Mouse (Mus musculus) kidney, adult 2 months (tissue): ENCODE data around the gene Pgk1.

Source experiments
- CTCF ChIP-seq: fragments of 200-500 bp; conservative IDR thresholded peaks from 2 replicates; pipeline ENCODE4 v1.5.1; 2011; ENCODE audit warnings: low read depth, mild to moderate bottlenecking, control low read depth, low read length, moderate library complexity, mixed read lengths; ENCODE audit not compliant: insufficient read depth, insufficient read length
- POLR2A ChIP-seq: fragments of 200-500 bp; IDR thresholded peaks from one replicate; pipeline ENCODE4 v1.6.1; 2011; ENCODE audit warnings: low read depth, low read length, control low read depth

GRCm38 (mm10) chrX:106176331-106176730, 10.6 kb upstream of the Pgk1 start:
- TF ChIP-seq CTCF (no peak), POLR2A (no peak)
